Mouse (Mus musculus) cerebellum, adult 8-10 months (tissue): ENCODE measurements at regions not wholly inside any gene's neighbourhood (a gene's known extent, or its start where the extent isn't known, plus 50 kb on each side); places are given as distances from the start of the nearest gene placed in this dataset.
"Not testable (repeated sequence)": the region's sequence is repeated elsewhere in the genome, so short reads cannot be mapped to it uniquely, and the experiment has no call there.

Experiments
- DNase-seq: peaks from one replicate; pipeline ENCODE4 v3.0.0; 2022

GRCm38 (mm10) chr1:117354624-117355023 is 342.3 kb upstream of the Gm28363 start:
- no peak for DNase-seq

DNA sequence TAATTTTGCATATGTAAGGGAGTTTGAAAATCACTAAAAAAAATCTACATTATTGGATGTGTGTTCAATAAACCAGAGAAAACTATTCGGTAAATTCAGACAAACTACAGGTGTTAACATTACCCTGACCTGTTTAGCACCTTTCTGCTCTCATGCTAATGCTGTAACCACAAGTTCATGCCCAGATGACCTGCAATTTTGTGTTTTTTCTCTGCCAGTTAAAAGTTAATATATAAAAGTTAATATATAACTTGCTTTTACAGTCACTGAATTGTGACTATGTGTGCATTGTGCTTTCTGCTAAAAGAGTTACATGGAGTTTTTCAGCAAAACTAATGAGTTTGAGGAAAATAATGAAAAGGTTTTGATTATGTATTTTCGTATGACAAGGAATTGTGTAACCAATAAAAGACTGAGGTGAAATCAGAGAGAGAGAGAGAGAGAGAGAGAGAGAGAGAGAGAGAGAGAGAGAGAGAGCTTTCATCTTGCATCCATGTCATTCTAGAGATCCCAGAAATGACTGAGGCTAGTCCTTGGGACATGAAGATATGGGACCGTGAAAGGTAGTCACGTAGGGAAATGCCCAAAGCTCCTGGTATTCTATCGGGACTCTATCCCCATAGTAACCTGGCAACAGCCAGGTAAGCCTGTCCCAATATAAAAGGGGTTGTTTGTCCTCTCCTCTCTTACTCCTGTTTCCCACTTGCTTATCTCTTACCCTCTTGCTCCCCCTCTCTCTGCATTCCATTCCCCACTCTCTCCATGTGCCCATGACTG is 340.3 kb upstream of the Gm28363 start:
- no peak for DNase-seq

- DNase-seq: no peak
These were observed 332.9 kb upstream of the Gm28363 start for GRCm38 (mm10) chr1:117364066-117364465.

GRCm38 (mm10) chr1:117412349-117412748 is 284.6 kb upstream of the Gm28363 start:
- no peak for DNase-seq

DNA sequence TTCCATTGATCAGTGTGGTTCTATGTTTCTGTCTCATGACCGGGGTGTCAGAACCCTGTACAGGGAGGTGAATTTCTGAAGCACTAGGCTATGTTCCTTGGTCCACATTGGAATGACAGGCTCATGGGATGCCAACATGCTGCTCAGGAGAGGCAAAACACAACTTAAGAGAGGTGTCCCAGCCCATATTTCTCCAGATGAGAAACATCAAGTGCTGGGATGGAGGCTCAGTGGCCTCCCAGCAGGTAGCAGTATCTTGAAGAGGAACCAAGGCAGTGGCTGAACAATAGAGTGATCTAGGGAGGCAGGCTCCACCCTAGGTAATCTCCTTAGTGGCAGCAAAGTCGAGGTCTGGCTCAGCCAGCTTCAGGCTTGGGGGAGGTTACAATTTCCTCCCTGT is 239.2 kb upstream of the Gm28363 start:
- DNase-seq: no peak

DNA sequence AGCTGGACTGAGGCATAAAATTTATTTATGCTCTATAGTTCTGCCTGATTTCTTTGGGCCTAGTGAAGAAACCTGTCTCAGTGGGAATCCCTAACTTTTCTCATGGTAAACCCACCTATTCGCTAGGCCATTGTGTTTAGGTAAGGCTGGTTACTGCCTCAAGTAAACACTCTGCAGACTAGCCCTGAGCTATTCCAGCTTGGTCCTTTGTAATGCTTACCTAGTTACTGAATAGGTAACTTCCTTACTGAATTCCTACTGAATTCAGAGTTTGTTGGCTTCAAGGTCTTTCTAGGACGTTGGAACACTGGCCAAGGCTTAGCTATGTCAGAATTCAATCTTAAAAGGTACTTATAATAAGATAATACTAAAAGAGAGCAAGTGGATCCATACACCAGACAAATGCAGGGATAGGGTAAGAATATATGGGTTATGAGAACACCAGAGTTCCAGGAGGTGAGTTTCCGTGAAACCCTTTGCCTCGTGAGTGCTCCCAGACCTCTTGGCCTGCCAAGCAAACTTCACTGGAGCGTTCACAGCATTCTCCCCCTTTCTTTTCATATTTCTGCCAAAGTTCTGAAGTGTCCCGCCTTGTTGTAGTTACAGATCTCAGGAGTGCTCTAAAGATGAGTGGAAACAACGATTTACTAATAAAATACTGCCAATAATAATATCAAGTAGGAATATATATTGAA is 238.6 kb upstream of the Gm28363 start:
- not testable (repeated sequence) for DNase-seq

- DNase-seq: not testable (repeated sequence)
These were observed 237.8 kb upstream of the Gm28363 start for GRCm38 (mm10) chr1:117459126-117459525.

DNA sequence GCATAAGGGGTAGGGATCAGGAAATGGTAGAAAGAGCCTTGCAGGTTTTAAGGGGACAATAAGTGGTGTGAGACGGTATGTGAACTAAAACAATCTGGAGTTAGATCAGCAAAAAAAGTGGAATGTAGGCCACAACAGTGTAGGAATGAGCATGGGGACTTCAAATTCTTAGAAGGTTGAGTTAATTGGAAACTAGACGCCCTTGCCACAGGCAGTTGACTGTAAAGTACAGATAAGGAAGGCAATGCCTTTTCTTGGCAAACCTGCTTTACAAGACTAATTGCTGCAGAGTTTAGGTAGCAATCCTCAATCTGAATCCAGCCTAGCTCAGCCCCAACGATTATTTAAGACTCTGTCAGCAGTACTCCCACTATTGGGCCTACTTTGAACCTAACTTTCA is 206.8 kb upstream of the Gm28363 start:
- no peak for DNase-seq

- no peak for DNase-seq
These were observed 199.9 kb upstream of the Gm28363 start for GRCm38 (mm10) chr1:117497003-117497402.

- DNase-seq: peak; percentile 1
These were observed 177.4 kb upstream of the Gm28363 start for GRCm38 (mm10) chr1:117519498-117520032.
